In genomic region chr12:111274447-111275149, GRCm38 (mm10) we compare ENCODE assay signal across 8 mouse cellular contexts. TPM values are rescaled to one million over a fixed set of nuclear protein-coding genes. Genes with fewer than 3 reads are reported as not detected.
DNase-seq lines count a peak whose midpoint lies in the region; ATAC-seq lines count a peak whose summit lies in the region.

No protein-coding gene starts in this region.

- no peak overlapping the region for H3K9ac ChIP-seq in liver, embryonic 12.5 days

- intact Hi-C loops in heart, postnatal 25 days (cut with DNase I): loop anchor here (5.0 kb wide), 1 partner anchor 138 kb away; no protein-coding TSS in a partner anchor

- peaks cover 3% of the 10 kb centered on the region; the same call in 1 of the 2 replicates for H3K9me3 ChIP-seq in heart, embryonic 10.5 days
- H3K9me3 ChIP-seq in liver, embryonic 12.5 days (replicated peaks): 0 out of 2 replicates have a peak, but pooled peaks cover 6% of the 10 kb centered on the region

- peak overlapping the region; percentile 61 for H3K4me3 ChIP-seq in heart, embryonic 10.5 days
- H3K4me3 ChIP-seq in liver, embryonic 12.5 days: peak overlapping the region; percentile 41

- ATAC-seq in liver, embryonic 12.5 days: no peak

- H3K4me2 ChIP-seq in liver, embryonic 12.5 days: peak overlapping the region; percentile 63

- DNase-seq in heart, embryonic 10.5 days (ENCODE audit: low spot score): no peak
- DNase-seq in heart, postnatal 25 days (ENCODE audit: low spot score): no peak
- DNase-seq in thymus, postnatal 4 days: peak; percentile 32
- no peak for DNase-seq in thymus, postnatal 36 days
- DNase-seq in spleen, postnatal 10 days (ENCODE audit: low spot score in 2 of 2): no peak
- DNase-seq in lung, postnatal 4 days: no peak
- DNase-seq in left cerebral cortex, adult 9 months (ENCODE audit: low spot score in 2 of 2): no peak

- 4% methylated on average over 80 of the region's 80 CpGs for WGBS in heart, embryonic 10.5 days
- 3% methylated on average over 80 of the region's 80 CpGs for WGBS in liver, embryonic 12.5 days (ENCODE audit: insufficient replicate concordance)

- no peaks in the 10 kb centered on the region for H3K36me3 ChIP-seq in heart, embryonic 10.5 days
- H3K36me3 ChIP-seq in liver, embryonic 12.5 days: no peaks in the 10 kb centered on the region

- peaks cover 38% of the 10 kb centered on the region for H3K4me1 ChIP-seq in heart, embryonic 10.5 days
- peaks cover 38% of the 10 kb centered on the region for H3K4me1 ChIP-seq in liver, embryonic 12.5 days

- peaks cover 85% of the 10 kb centered on the region for H3K27me3 ChIP-seq in heart, embryonic 10.5 days (ENCODE audit: insufficient read depth, poor library complexity, severe bottlenecking)
- peaks cover 89% of the 10 kb centered on the region for H3K27me3 ChIP-seq in liver, embryonic 12.5 days (replicated peaks)

- peak overlapping the region; percentile 80 for H3K27ac ChIP-seq in heart, embryonic 10.5 days
- no peak overlapping the region for H3K27ac ChIP-seq in liver, embryonic 12.5 days

RNA-seq across cellular contexts. Expression of gene Amn, which starts 3.7 kb away (rescaled TPM):
- polyA plus RNA-seq in heart, embryonic 10.5 days (2016; fragmentation: Nextera tagmentation; extraction: Ambion mirVana): 2.7 and 3.2 TPM in 2 replicates
- not detected for total RNA-seq in heart, postnatal 25 days (2021)
- 2.0 and 2.2 TPM in 2 replicates for polyA plus RNA-seq in liver, embryonic 12.5 days (2016; fragmentation: Nextera tagmentation; extraction: Ambion mirVana)
